Mouse (Mus musculus): Measurements from ENCODE around the gene Sbk1. TPM values are rescaled to one million over a fixed set of nuclear protein-coding genes. Genes with fewer than 3 reads are reported as not detected.
A peak's percentile ranks its signal among the peaks of the same experiment; 100 is the strongest.
"Not testable (repeated sequence)": the region's sequence is repeated elsewhere in the genome, so short reads cannot be mapped to it uniquely, and the experiment has no call there.

The Sbk1 gene
- total RNA-seq, 2 experiments from 2014 or later, result 5.2 to 7.0 TPM

DNA sequence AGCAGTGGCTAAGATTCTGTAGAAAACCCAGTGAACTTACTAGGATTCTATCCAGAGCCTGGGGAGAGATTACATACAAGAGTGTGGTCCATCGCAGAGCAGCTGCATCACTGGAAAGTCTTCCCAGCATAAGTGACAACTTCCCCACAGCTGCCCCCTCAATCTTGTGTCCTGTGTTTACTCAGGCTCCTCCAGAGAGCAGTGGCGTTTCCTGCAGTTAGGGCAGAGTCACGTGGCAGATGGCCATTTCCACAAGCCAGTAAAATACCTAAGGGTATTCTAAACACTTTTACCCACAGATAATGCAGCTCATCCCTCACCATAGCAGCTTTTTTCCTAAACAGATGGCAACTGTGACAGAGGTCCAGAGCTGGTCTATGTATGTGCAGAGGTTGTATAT, 52.4 kb downstream of the Sbk1 start:
- no peak for ATAC-seq (replicated peaks; ENCODE audit: low FRiP score, low TSS enrichment, poor library complexity, severe bottlenecking)

DNA sequence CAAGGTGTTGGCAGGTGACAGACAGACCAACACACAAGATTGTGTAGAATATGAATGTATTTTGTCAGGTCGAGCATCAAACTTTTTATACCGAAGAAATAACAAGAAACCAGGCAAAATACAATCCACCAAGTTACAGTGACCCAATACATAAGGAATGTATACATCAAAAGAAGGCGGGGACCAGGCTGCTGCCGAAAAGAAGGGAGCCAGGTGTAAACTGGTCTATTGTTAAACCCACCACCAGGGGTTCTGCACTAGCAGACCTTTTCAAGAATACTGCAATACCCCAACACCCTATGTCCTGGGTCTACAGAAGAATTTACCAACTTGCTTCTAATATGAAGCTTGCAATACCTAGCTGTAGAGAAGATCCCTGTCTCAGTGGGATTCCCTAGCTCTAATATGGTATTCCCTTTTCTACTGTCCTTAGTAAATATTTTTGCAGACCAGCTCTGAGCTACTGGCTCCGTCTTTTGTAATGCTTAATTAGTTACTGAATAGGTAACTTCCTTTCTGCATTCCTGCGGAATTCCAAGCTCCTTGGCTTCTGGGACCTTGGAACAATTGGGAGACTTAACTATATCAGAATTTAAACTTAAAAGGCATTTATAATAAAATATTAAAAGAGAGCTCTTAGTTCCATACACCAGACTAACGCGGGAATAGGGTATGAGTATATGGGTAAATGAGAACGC, 53.3 kb downstream of the Sbk1 start:
- ATAC-seq (replicated peaks; ENCODE audit: low FRiP score, low TSS enrichment, poor library complexity, severe bottlenecking), result not testable (repeated sequence)

- not testable (repeated sequence) for ATAC-seq (replicated peaks; ENCODE audit: low FRiP score, low TSS enrichment, poor library complexity, severe bottlenecking)
These were observed 56.4 kb downstream of the Sbk1 start for GRCm38 (mm10) chr7:126328848-126329247.

DNA sequence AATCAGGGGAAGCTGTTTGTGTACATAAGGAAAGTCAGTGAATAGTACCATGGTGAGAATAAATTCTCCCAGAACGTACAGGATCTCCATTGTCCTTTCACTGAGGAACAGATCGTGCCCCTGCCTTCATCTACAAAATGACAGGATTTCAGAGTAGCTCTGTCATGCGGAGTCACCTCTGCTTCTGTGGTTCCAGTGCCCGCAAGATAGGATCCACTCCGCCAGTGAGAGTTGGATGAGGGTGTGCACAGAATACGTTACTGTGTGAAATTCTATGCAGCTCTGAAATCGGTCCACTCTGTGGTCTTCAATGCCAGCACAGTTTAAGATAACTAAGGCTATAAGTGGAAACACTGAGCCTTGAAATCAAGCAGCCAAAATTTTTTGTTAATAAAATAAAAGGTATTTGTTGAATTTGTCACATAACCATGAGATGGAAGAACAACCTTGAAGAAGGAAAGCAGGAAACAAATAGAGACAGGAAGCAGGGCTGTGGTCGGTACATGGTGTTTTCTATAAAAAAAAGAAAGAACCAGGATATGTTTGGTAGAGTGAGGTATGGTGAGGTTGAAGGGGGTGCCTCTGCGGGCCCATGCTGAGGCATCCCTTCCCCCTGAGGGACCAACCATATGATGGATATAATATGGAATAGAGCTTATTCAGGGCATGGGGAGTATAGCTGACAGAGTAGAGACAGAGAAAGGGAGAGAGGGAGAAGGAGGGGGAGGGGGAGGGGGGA, 57.7 kb downstream of the Sbk1 start:
- no peak for ATAC-seq (replicated peaks; ENCODE audit: low FRiP score, low TSS enrichment, poor library complexity, severe bottlenecking)

- no peak for ATAC-seq (replicated peaks; ENCODE audit: low FRiP score, low TSS enrichment, poor library complexity, severe bottlenecking)
These were observed 58.3 kb downstream of the Sbk1 start for GRCm38 (mm10) chr7:126330693-126331092.

DNA sequence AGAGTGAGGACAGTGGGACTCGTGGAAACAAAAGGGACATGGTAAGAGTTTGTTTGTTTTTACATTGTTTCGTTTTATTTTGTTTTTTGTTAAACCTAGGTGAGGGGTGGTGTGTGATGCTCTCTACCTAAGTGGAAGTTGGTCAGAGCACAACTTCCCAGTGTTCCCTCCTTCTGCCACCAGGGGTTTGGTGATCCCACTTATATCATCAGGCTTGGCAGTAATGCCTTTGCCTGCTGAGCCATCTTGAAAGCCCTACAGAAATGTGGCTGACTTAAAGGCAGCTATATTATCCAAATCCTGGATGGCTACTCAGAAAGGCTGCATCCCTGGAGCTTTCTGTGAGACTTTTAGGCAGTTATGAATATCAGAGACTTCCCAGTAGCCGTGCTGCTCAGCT, 60.3 kb downstream of the Sbk1 start:
- ATAC-seq (replicated peaks; ENCODE audit: low FRiP score, low TSS enrichment, poor library complexity, severe bottlenecking), result no peak

- ATAC-seq (replicated peaks; ENCODE audit: low FRiP score, low TSS enrichment, poor library complexity, severe bottlenecking), result peak; percentile 73; the same call in 1 of the 2 replicates
These were observed 63.1 kb downstream of the Sbk1 start for GRCm38 (mm10) chr7:126335556-126335955.

- ATAC-seq (replicated peaks; ENCODE audit: low FRiP score, low TSS enrichment, poor library complexity, severe bottlenecking), result no peak
These were observed 66.5 kb downstream of the Sbk1 start for GRCm38 (mm10) chr7:126338906-126339305.

DNA sequence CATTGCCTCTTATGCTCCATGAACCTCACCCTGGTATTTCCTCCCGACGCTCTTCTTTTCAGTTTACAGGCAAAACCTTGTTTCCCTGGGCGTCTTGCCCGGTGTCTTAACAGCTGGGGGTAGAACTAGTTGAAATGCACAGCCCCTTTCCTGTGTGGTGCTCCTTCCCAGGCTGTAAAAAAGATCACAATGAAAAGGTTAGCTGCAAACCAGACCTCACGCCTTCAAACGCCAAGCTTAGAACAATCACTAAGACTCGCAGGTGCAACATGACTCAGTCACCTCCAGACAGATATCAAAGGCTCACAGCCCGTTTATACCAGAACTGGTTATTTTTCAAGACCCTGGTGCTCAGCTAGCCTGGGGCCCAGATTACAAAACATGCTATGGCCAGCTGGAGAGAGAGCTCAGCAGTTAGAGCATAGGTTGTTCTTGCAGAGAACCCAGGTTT, 67.1 kb downstream of the Sbk1 start:
- no peak for ATAC-seq (replicated peaks; ENCODE audit: low FRiP score, low TSS enrichment, poor library complexity, severe bottlenecking)

GRCm38 (mm10) chr7:126340206-126340618, 67.8 kb downstream of the Sbk1 start:
- no peak for ATAC-seq (replicated peaks; ENCODE audit: low FRiP score, low TSS enrichment, poor library complexity, severe bottlenecking)

GRCm38 (mm10) chr7:126340896-126341295, 68.5 kb downstream of the Sbk1 start:
- no peak for ATAC-seq (replicated peaks; ENCODE audit: low FRiP score, low TSS enrichment, poor library complexity, severe bottlenecking)

Other genes with a start within 250 kb of the Sbk1 start
- not detected in 2 replicates for gene Gsg1l, start 190.2 kb upstream of the Sbk1 start, total RNA-seq (2014; fragmentation: Nextera tagmentation)
- not detected in 2 replicates for gene Gsg1l, start 190.2 kb upstream of the Sbk1 start, total RNA-seq (2017)
- 147 and 182 TPM in 2 replicates for gene Xpo6, start 72.1 kb upstream of the Sbk1 start, total RNA-seq (2014; fragmentation: Nextera tagmentation)
- 40.3 and 77.8 TPM in 2 replicates for gene Xpo6, start 72.1 kb upstream of the Sbk1 start, total RNA-seq (2017)
- gene Lat, start 97.0 kb downstream of the Sbk1 start, total RNA-seq (2014; fragmentation: Nextera tagmentation), result 17.3 and 28.3 TPM in 2 replicates
- 9.3 and 11.0 TPM in 2 replicates for gene Lat, start 97.0 kb downstream of the Sbk1 start, total RNA-seq (2017)
- 24.7 and 30.7 TPM in 2 replicates for gene Spns1, start 104.8 kb downstream of the Sbk1 start, total RNA-seq (2014; fragmentation: Nextera tagmentation)
- gene Spns1, start 104.8 kb downstream of the Sbk1 start, total RNA-seq (2017), result 5.2 and 8.3 TPM in 2 replicates
- 14.9 and 32.5 TPM in 2 replicates for gene Nfatc2ip, start 124.1 kb downstream of the Sbk1 start, total RNA-seq (2014; fragmentation: Nextera tagmentation)
- gene Nfatc2ip, start 124.1 kb downstream of the Sbk1 start, total RNA-seq (2017), result 17.8 and 18.9 TPM in 2 replicates
- 1.7 and 16.4 TPM in 2 replicates for gene Cd19, start 142.3 kb downstream of the Sbk1 start, total RNA-seq (2014; fragmentation: Nextera tagmentation)
- gene Cd19, start 142.3 kb downstream of the Sbk1 start, total RNA-seq (2017), result 0.28 TPM in 1 of 2 replicates, not detected in the other
- 10.2 and 13.9 TPM in 2 replicates for gene Rabep2, start 156.1 kb downstream of the Sbk1 start, total RNA-seq (2014; fragmentation: Nextera tagmentation)
- 11.5 and 14.0 TPM in 2 replicates for gene Rabep2, start 156.1 kb downstream of the Sbk1 start, total RNA-seq (2017)
- 2.3 TPM in 1 of 2 replicates, not detected in the other for gene Atp2a1, start 190.5 kb downstream of the Sbk1 start, total RNA-seq (2014; fragmentation: Nextera tagmentation)
- 0.15 and 0.61 TPM in 2 replicates for gene Atp2a1, start 190.5 kb downstream of the Sbk1 start, total RNA-seq (2017)
- gene Sh2b1, start 202.8 kb downstream of the Sbk1 start, total RNA-seq (2014; fragmentation: Nextera tagmentation), result 24.8 and 49.2 TPM in 2 replicates
- gene Sh2b1, start 202.8 kb downstream of the Sbk1 start, total RNA-seq (2017), result 11.7 and 11.9 TPM in 2 replicates
- gene Tufm, start 214.7 kb downstream of the Sbk1 start, total RNA-seq (2014; fragmentation: Nextera tagmentation), result 128 and 168 TPM in 2 replicates
- gene Tufm, start 214.7 kb downstream of the Sbk1 start, total RNA-seq (2017), result 92.9 and 141 TPM in 2 replicates
- gene Atxn2l, start 230.8 kb downstream of the Sbk1 start, total RNA-seq (2014; fragmentation: Nextera tagmentation), result 162 and 199 TPM in 2 replicates
- 28.4 and 42.7 TPM in 2 replicates for gene Atxn2l, start 230.8 kb downstream of the Sbk1 start, total RNA-seq (2017)

Measured in megakaryocyte-erythroid progenitor cell, adult 5-6 weeks (primary cell).